Mouse (Mus musculus) testis, adult 2 months (tissue): ENCODE data around the gene Sf1.

Source experiments
- CTCF ChIP-seq: fragments of 200-500 bp; IDR thresholded peaks from 2 replicates; pipeline ENCODE4 v1.5.1; 2012; ENCODE audit warnings: low read depth, mild to moderate bottlenecking, inconsistent platforms, low read length, moderate library complexity; ENCODE audit not compliant: control insufficient read depth, insufficient read depth, insufficient replicate concordance
- POLR2A ChIP-seq: fragments of 200-500 bp; IDR thresholded peaks from 2 replicates; pipeline ENCODE4 v1.6.1; 2012; ENCODE audit warnings: low read depth, mild to moderate bottlenecking, inconsistent platforms, low read length, moderate library complexity; ENCODE audit not compliant: control insufficient read depth

- TF ChIP-seq POLR2A (no peak), CTCF (no peak)
Observed at GRCm38 (mm10) chr19:6343066-6343925, 20.2 kb upstream of the Sf1 start.
